Mouse (Mus musculus): Measurements from ENCODE around the gene Nfat5. TPM values are rescaled to one million over a fixed set of nuclear protein-coding genes. Genes with fewer than 3 reads are reported as not detected.

The Nfat5 gene
- 106 TPM for polyA plus RNA-seq (2015; fragmentation: Illumina TruSeq; extraction: RNeasy Lipid Tissue Mini Kit (QIAGEN cat#74804); ENCODE audit: insufficient read depth, low replicate concordance)

DNA sequence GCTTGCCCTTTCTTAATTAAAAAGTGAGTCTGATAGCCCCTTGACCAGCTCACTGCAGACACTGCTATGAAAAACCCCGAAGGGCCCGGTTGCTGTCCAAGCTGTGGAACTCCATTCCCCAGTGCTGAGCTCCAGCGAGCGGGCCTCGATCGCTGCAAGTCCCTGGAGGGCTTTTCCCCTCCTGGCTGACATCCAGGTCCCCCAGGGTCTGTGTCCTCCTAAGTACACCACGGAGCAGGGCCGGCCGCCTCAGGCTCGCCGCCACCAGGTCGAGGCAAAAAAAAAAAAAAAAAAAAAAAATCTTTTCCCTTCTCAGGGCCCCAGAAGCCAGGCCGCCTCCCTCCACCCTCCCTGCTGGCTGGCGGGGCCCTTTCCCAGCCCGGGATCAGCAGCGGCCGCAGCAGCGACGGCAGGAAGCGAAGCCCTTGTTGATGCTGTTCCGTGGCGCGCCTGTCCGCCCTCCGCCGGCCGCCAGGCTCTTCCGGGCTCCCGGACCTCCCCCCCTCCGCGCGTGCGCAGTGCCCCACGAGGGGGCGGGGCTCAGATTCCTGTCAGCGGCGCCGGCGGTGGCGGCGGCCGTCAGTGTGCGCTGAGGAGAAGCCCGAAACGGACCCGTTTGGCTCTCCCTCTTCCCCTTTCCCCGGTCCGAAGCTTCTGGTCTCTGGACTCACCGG, at the start of gene Nfat5:
Gene Nfat5, plus strand, starts transcription at position 543 of the 674 bp plus-strand sequence.

DNA sequence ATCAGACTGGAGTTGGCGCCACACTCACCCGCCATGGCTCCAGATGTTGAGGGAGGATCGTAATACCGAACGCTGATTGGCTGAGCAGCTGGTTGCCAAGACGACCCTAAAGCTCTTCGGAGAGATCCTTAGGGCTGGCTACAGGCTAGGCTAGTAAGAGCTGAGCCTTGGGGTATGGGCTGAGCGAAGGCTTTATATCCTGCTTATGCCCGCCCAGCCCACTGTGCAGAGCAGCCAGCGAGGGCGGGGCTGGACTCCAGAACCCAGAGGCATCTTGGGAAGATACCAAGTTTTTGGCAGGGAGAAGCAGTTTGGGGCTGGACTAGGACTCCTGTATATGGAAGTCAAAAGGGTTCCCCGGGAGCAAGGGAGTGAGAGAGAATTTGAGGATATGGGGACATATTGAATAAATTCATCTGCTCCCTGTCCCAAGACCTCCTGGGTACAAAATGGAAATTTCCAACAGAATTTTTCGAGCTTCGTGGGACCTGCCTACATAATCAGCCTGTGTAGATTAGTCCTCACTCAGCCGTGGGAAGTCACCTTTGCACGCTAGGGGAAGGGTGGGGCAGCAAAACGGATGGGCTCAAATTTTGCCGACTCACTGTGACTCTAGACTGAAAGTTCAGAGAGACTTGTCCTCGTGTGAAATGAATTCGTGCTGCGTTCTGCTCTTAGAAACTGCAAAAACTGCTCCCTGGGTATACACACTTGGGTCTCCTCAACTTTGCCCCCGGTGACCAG, 109.9 kb downstream of the Nfat5 start, which contains the start of gene Nqo1:
Gene Nqo1, minus strand, starts transcription at position 169 of the 744 bp plus-strand sequence.

DNA sequence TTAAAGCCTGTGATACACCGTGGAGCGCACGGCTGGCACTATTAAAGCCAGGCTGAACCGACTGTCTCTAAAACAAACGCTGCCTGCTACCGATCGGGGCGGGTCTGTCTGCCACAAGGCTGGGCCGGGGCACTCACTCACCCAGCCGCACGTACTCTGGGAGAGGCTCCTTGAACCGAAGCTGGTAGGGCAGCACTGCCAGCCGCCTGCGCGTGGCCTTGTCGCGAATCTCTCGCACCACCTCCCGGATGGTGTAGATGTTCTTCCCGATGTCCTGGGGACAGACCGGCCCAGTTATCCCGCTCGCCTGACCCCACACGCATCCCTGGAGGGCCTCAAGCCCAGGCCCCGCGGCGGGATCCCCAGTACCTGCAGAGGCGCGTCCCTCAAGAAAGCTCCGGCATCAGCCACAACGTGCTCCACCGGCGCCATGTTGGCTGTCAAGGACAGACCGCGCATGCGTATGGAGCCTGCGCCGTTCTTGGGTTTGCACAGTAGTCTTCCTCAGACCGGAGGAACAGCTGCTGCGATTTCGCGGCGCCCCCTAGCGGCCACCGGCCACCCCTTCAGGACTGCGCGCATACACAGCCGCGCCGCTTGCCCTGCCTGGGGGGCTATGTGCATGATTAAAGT, 131.4 kb downstream of the Nfat5 start, which contains the start of gene Nob1:
Gene Nob1, minus strand, starts transcription at position 455 of the 633 bp plus-strand sequence.

Other genes starting within 250 kb of the Nfat5 start
- gene Pdf, start 244.9 kb upstream of the Nfat5 start, polyA plus RNA-seq (2015; fragmentation: Illumina TruSeq; extraction: RNeasy Lipid Tissue Mini Kit (QIAGEN cat#74804); ENCODE audit: insufficient read depth, low replicate concordance): 17.4 TPM
- 33.0 TPM for gene Cog8, start 236.8 kb upstream of the Nfat5 start, polyA plus RNA-seq (2015; fragmentation: Illumina TruSeq; extraction: RNeasy Lipid Tissue Mini Kit (QIAGEN cat#74804); ENCODE audit: insufficient read depth, low replicate concordance)
- 46.5 TPM for gene Nip7, start 236.6 kb upstream of the Nfat5 start, polyA plus RNA-seq (2015; fragmentation: Illumina TruSeq; extraction: RNeasy Lipid Tissue Mini Kit (QIAGEN cat#74804); ENCODE audit: insufficient read depth, low replicate concordance)
- gene Tmed6, start 227.8 kb upstream of the Nfat5 start, polyA plus RNA-seq (2015; fragmentation: Illumina TruSeq; extraction: RNeasy Lipid Tissue Mini Kit (QIAGEN cat#74804); ENCODE audit: insufficient read depth, low replicate concordance): 0.50 TPM
- 55.2 TPM for gene Terf2, start 196.9 kb upstream of the Nfat5 start, polyA plus RNA-seq (2015; fragmentation: Illumina TruSeq; extraction: RNeasy Lipid Tissue Mini Kit (QIAGEN cat#74804); ENCODE audit: insufficient read depth, low replicate concordance)
- 62.0 TPM for gene Cyb5b, start 142.8 kb upstream of the Nfat5 start, polyA plus RNA-seq (2015; fragmentation: Illumina TruSeq; extraction: RNeasy Lipid Tissue Mini Kit (QIAGEN cat#74804); ENCODE audit: insufficient read depth, low replicate concordance)
- 4.5 TPM for gene Nqo1, start 109.7 kb downstream of the Nfat5 start, polyA plus RNA-seq (2015; fragmentation: Illumina TruSeq; extraction: RNeasy Lipid Tissue Mini Kit (QIAGEN cat#74804); ENCODE audit: insufficient read depth, low replicate concordance)
- 25.8 TPM for gene Nob1, start 131.6 kb downstream of the Nfat5 start, polyA plus RNA-seq (2015; fragmentation: Illumina TruSeq; extraction: RNeasy Lipid Tissue Mini Kit (QIAGEN cat#74804); ENCODE audit: insufficient read depth, low replicate concordance)
- gene Wwp2, start 142.9 kb downstream of the Nfat5 start, polyA plus RNA-seq (2015; fragmentation: Illumina TruSeq; extraction: RNeasy Lipid Tissue Mini Kit (QIAGEN cat#74804); ENCODE audit: insufficient read depth, low replicate concordance): 51.1 TPM